In genomic region chr19:30128177-30128576, GRCm38 (mm10) we compare ENCODE assay signal across 9 mouse cellular contexts. TPM values are rescaled to one million over a fixed set of nuclear protein-coding genes. Genes with fewer than 3 reads are reported as not detected.
DNase-seq lines count a peak whose midpoint lies in the region; ATAC-seq and TF ChIP-seq lines count a peak whose summit lies in the region.
"Had no signal": no experiment of that assay in that cellular context is flagged by ENCODE, and none has a peak within 500 bp of the region (broad histone marks: within the 10 kb centered on the region; RNA-seq: fewer than 3 reads in every experiment).

No protein-coding gene starts in this region.

- peak; percentile 50 for DNase-seq in heart, postnatal 0 days (ENCODE audit: low spot score)
- no peak for DNase-seq in heart, postnatal 4 days
- no peak for DNase-seq in neural tube, embryonic 10.5 days (ENCODE audit: extremely low spot score, low spot score)
- DNase-seq in embryonic facial prominence, embryonic 14.5 days (ENCODE audit: low spot score), result peak; percentile 79
- peak; percentile 44 for DNase-seq in retina, postnatal 1 day
- DNase-seq in gastrocnemius, postnatal 4 days (ENCODE audit: low spot score in 2 of 2), result no peak

- H3K4me1 ChIP-seq in heart, postnatal 0 days (ENCODE audit: control insufficient read depth, insufficient read depth), result no peaks in the 10 kb centered on the region
- H3K4me1 ChIP-seq in neural tube, embryonic 12.5 days, result no peaks in the 10 kb centered on the region; the same call in 1 of the 2 replicates
- H3K4me1 ChIP-seq in embryonic facial prominence, embryonic 14.5 days (ENCODE audit: control insufficient read depth, insufficient read depth, low read length), result no peaks in the 10 kb centered on the region

- no peak overlapping the region for H3K27ac ChIP-seq in heart, postnatal 0 days (ENCODE audit: low read depth)
- no peak overlapping the region for H3K27ac ChIP-seq in neural tube, embryonic 12.5 days
- H3K27ac ChIP-seq in embryonic facial prominence, embryonic 14.5 days (replicated peaks; ENCODE audit: low read depth, low read length), result no peak overlapping the region

- H3K4me2 ChIP-seq in heart, postnatal 0 days (ENCODE audit: low read depth, low read length), result no peak overlapping the region
- H3K4me2 ChIP-seq in neural tube, embryonic 12.5 days (replicated peaks), result no peak overlapping the region
- no peak overlapping the region for H3K4me2 ChIP-seq in embryonic facial prominence, embryonic 14.5 days (ENCODE audit: low read depth, low read length)

- no peaks in the 10 kb centered on the region for H3K36me3 ChIP-seq in heart, postnatal 0 days (replicated peaks; ENCODE audit: control insufficient read depth, insufficient read depth, low read length)
- H3K36me3 ChIP-seq in neural tube, embryonic 12.5 days, result no peaks in the 10 kb centered on the region
- no peaks in the 10 kb centered on the region for H3K36me3 ChIP-seq in embryonic facial prominence, embryonic 14.5 days (ENCODE audit: control insufficient read depth, insufficient read depth, low read length)

- WGBS in heart, postnatal 0 days, result 53% methylated on average over 4 of the region's 4 CpGs
- WGBS in neural tube, embryonic 12.5 days, result 85% methylated on average over 4 of the region's 4 CpGs
- 74% methylated on average over 4 of the region's 4 CpGs for WGBS in embryonic facial prominence, embryonic 14.5 days

- H3K9me3 ChIP-seq in heart, postnatal 0 days (replicated peaks; ENCODE audit: control insufficient read depth, low read length), result no peaks in the 10 kb centered on the region
- H3K9me3 ChIP-seq in neural tube, embryonic 12.5 days, result no peaks in the 10 kb centered on the region
- no peaks in the 10 kb centered on the region for H3K9me3 ChIP-seq in embryonic facial prominence, embryonic 14.5 days (ENCODE audit: control insufficient read depth, low read length)

- ATAC-seq in heart, postnatal 0 days (ENCODE audit: insufficient read depth, low read depth), result no peak; the same call in 1 of the 2 replicates
- ATAC-seq in neural tube, embryonic 12.5 days (ENCODE audit: low FRiP score, low read depth), result peak; percentile 50; the same call in 1 of the 2 replicates
- no peak for ATAC-seq in embryonic facial prominence, embryonic 14.5 days (ENCODE audit: low read depth)
- no peak for ATAC-seq in erythroid progenitor cell, adult 5-6 weeks (replicated peaks; ENCODE audit: low FRiP score, poor library complexity, severe bottlenecking)

- TF ChIP-seq CTCF in heart, postnatal 0 days (IDR thresholded peaks at IDR 0.05; ENCODE audit: low read depth), result peak; percentile 46

- no peak overlapping the region for H3K9ac ChIP-seq in heart, postnatal 0 days (replicated peaks; ENCODE audit: low read depth, low read length)
- H3K9ac ChIP-seq in neural tube, embryonic 12.5 days, result no peak overlapping the region
- no peak overlapping the region for H3K9ac ChIP-seq in embryonic facial prominence, embryonic 14.5 days (ENCODE audit: low read depth, low read length)

- H3K4me3 ChIP-seq in heart, postnatal 0 days (ENCODE audit: low read depth, low read length), result no peak overlapping the region
- H3K4me3 ChIP-seq in neural tube, embryonic 12.5 days, result no peak overlapping the region
- H3K4me3 ChIP-seq in embryonic facial prominence, embryonic 14.5 days (ENCODE audit: low read depth, low read length), result no peak overlapping the region
- H3K4me3 ChIP-seq: megakaryocyte, embryonic 14.5 days had no signal

- no peaks in the 10 kb centered on the region for H3K27me3 ChIP-seq in heart, postnatal 0 days (ENCODE audit: control insufficient read depth, insufficient read depth, low read length)
- H3K27me3 ChIP-seq in neural tube, embryonic 12.5 days (replicated peaks), result no peaks in the 10 kb centered on the region
- no peaks in the 10 kb centered on the region for H3K27me3 ChIP-seq in embryonic facial prominence, embryonic 14.5 days (replicated peaks; ENCODE audit: control insufficient read depth, insufficient read depth, low read length)

- TF ChIP-seq EP300 in heart, postnatal 0 days (IDR thresholded peaks at IDR 0.05; ENCODE audit: low read depth), result no peak

RNA-seq across cellular contexts. Expression of gene Gldc, which starts 47.1 kb away (rescaled TPM):
- total RNA-seq in heart, postnatal 0 days (2014; rRNA removed; ENCODE audit: low replicate concordance), result 2.0 TPM in 1 of 2 replicates, not detected in the other
- polyA plus RNA-seq in heart, postnatal 0 days (2015; fragmentation: Nextera tagmentation; extraction: Ambion mirVana), result 0.25 and 0.32 TPM in 2 replicates
- total RNA-seq in heart, postnatal 4 days (2021), result under 1 TPM; 0.34 to 0.43 TPM
- 19.7 and 20.9 TPM in 2 replicates for polyA plus RNA-seq in neural tube, embryonic 12.5 days (2016; fragmentation: Nextera tagmentation; extraction: Ambion mirVana)
- 2.5 and 4.3 TPM in 2 replicates for polyA plus RNA-seq in embryonic facial prominence, embryonic 14.5 days (2014; fragmentation: Nextera tagmentation; extraction: Ambion mirVana)
- under 1 TPM; 0.42 to 0.44 TPM for total RNA-seq in gastrocnemius, postnatal 4 days (2021)
- total RNA-seq in erythroid progenitor cell, adult 5-6 weeks (2015; ENCODE audit: low replicate concordance), result not detected in 2 replicates
- total RNA-seq in erythroid progenitor cell, adult 5-6 weeks (2017; ENCODE audit: low replicate concordance), result not detected in 2 replicates

Comparison
In these comparisons a context has a peak if more than half of its experiments do, and no peak if none do; other contexts are left out.
1. DNase-seq: peak in heart, postnatal 0 days (single experiment), embryonic facial prominence, embryonic 14.5 days (single experiment) and retina, postnatal 1 day (single experiment); none in heart, postnatal 4 days (single experiment), neural tube, embryonic 10.5 days (single experiment) and gastrocnemius, postnatal 4 days (0 of 2).